Mouse (Mus musculus): ENCODE results near the gene 4930402H24Rik. TPM values are rescaled to one million over a fixed set of nuclear protein-coding genes. Genes with fewer than 3 reads are reported as not detected.

The 4930402H24Rik gene
- polyA plus RNA-seq, 1 experiment from 2014 or later: 33.3 TPM

Other genes starting within 250 kb of the 4930402H24Rik start
- 67.9 and 68.1 TPM in 2 replicates for gene Ddrgk1, start 241.7 kb downstream of the 4930402H24Rik start, polyA plus RNA-seq (2014; fragmentation: Nextera tagmentation; extraction: Ambion mirVana)
- 86.7 and 95.7 TPM in 2 replicates for gene Itpa, start 238.8 kb downstream of the 4930402H24Rik start, polyA plus RNA-seq (2014; fragmentation: Nextera tagmentation; extraction: Ambion mirVana)
- gene Slc4a11, start 208.9 kb downstream of the 4930402H24Rik start, polyA plus RNA-seq (2014; fragmentation: Nextera tagmentation; extraction: Ambion mirVana): 0.14 and 0.30 TPM in 2 replicates
- 8.4 and 8.5 TPM in 2 replicates for gene Atrn, start 89 bp upstream of the 4930402H24Rik start, polyA plus RNA-seq (2014; fragmentation: Nextera tagmentation; extraction: Ambion mirVana)
- gene Gfra4, start 136.7 kb upstream of the 4930402H24Rik start, polyA plus RNA-seq (2014; fragmentation: Nextera tagmentation; extraction: Ambion mirVana): 13.7 and 15.8 TPM in 2 replicates
- 1.8 and 1.9 TPM in 2 replicates for gene Adam33, start 157.4 kb upstream of the 4930402H24Rik start, polyA plus RNA-seq (2014; fragmentation: Nextera tagmentation; extraction: Ambion mirVana)
- 0.30 and 0.41 TPM in 2 replicates for gene Siglec1, start 180.4 kb upstream of the 4930402H24Rik start, polyA plus RNA-seq (2014; fragmentation: Nextera tagmentation; extraction: Ambion mirVana)
- gene Hspa12b, start 220.9 kb upstream of the 4930402H24Rik start, polyA plus RNA-seq (2014; fragmentation: Nextera tagmentation; extraction: Ambion mirVana): 5.4 and 6.8 TPM in 2 replicates
- gene Gm11037, start 227.1 kb upstream of the 4930402H24Rik start, polyA plus RNA-seq (2014; fragmentation: Nextera tagmentation; extraction: Ambion mirVana): not detected in 2 replicates

Measured in intestine, embryonic 14.5 days (tissue).